Mouse (Mus musculus): Measurements from ENCODE around the gene Cacna1e.

Cacna1e gene

GRCm38 (mm10) chr1:154511736-154512135 lies 372.6 kb downstream of the Cacna1e start:
- DNase-seq (ENCODE audit: low read depth, low spot score), result no peak

GRCm38 (mm10) chr1:154504005-154504404 lies 380.3 kb downstream of the Cacna1e start:
- no peak for DNase-seq (ENCODE audit: low read depth, low spot score)

GRCm38 (mm10) chr1:154500869-154501268 lies 383.4 kb downstream of the Cacna1e start:
- no peak for DNase-seq (ENCODE audit: low read depth, low spot score)

- DNase-seq (ENCODE audit: low read depth, low spot score), result no peak
These were observed 384.0 kb downstream of the Cacna1e start for GRCm38 (mm10) chr1:154500187-154500866.

GRCm38 (mm10) chr1:154498821-154499220 lies 385.5 kb downstream of the Cacna1e start:
- no peak for DNase-seq (ENCODE audit: low read depth, low spot score)

- no peak for DNase-seq (ENCODE audit: low read depth, low spot score)
These were observed 393.2 kb downstream of the Cacna1e start for GRCm38 (mm10) chr1:154491071-154491470.

- DNase-seq (ENCODE audit: low read depth, low spot score), result no peak
These were observed 407.6 kb downstream of the Cacna1e start for GRCm38 (mm10) chr1:154476671-154477070.

GRCm38 (mm10) chr1:154475706-154476105 lies 408.6 kb downstream of the Cacna1e start:
- no peak for DNase-seq (ENCODE audit: low read depth, low spot score)

- DNase-seq (ENCODE audit: low read depth, low spot score), result no peak
These were observed 410.1 kb downstream of the Cacna1e start for GRCm38 (mm10) chr1:154474156-154474555.

GRCm38 (mm10) chr1:154467265-154467664 lies 417.0 kb downstream of the Cacna1e start:
- no peak for DNase-seq (ENCODE audit: low read depth, low spot score)

- DNase-seq (ENCODE audit: low read depth, low spot score), result no peak
These were observed 422.8 kb downstream of the Cacna1e start for GRCm38 (mm10) chr1:154461521-154461920.

- DNase-seq (ENCODE audit: low read depth, low spot score), result no peak
These were observed 424.2 kb downstream of the Cacna1e start for GRCm38 (mm10) chr1:154460067-154460466.

GRCm38 (mm10) chr1:154458601-154459000 lies 425.7 kb downstream of the Cacna1e start:
- DNase-seq (ENCODE audit: low read depth, low spot score), result no peak

GRCm38 (mm10) chr1:154450799-154451198 lies 433.5 kb downstream of the Cacna1e start:
- no peak for DNase-seq (ENCODE audit: low read depth, low spot score)

GRCm38 (mm10) chr1:154446456-154446855 lies 437.8 kb downstream of the Cacna1e start:
- DNase-seq (ENCODE audit: low read depth, low spot score), result no peak

GRCm38 (mm10) chr1:154433520-154433919 lies 450.8 kb downstream of the Cacna1e start:
- no peak for DNase-seq (ENCODE audit: low read depth, low spot score)

- no peak for DNase-seq (ENCODE audit: low read depth, low spot score)
These were observed 451.2 kb downstream of the Cacna1e start for GRCm38 (mm10) chr1:154433112-154433511.

GRCm38 (mm10) chr1:154428276-154428675 lies 456.0 kb downstream of the Cacna1e start:
- no peak for DNase-seq (ENCODE audit: low read depth, low spot score)

GRCm38 (mm10) chr1:154418278-154418677 lies 466.0 kb downstream of the Cacna1e start:
- no peak for DNase-seq (ENCODE audit: low read depth, low spot score)

GRCm38 (mm10) chr1:154416384-154417155 lies 467.7 kb downstream of the Cacna1e start:
- no peak for DNase-seq (ENCODE audit: low read depth, low spot score)

GRCm38 (mm10) chr1:154415826-154416225 lies 468.5 kb downstream of the Cacna1e start:
- no peak for DNase-seq (ENCODE audit: low read depth, low spot score)

GRCm38 (mm10) chr1:154413138-154413537 lies 471.2 kb downstream of the Cacna1e start:
- DNase-seq (ENCODE audit: low read depth, low spot score), result no peak

GRCm38 (mm10) chr1:154409051-154409450 lies 475.2 kb downstream of the Cacna1e start:
- no peak for DNase-seq (ENCODE audit: low read depth, low spot score)
